Mouse (Mus musculus): ENCODE measurements around the gene Aqp5. TPM values are rescaled to one million over a fixed set of nuclear protein-coding genes. Genes with fewer than 3 reads are reported as not detected.

The Aqp5 gene
- polyA plus RNA-seq, 1 experiment from 2014 or later: 2.3 TPM

DNA sequence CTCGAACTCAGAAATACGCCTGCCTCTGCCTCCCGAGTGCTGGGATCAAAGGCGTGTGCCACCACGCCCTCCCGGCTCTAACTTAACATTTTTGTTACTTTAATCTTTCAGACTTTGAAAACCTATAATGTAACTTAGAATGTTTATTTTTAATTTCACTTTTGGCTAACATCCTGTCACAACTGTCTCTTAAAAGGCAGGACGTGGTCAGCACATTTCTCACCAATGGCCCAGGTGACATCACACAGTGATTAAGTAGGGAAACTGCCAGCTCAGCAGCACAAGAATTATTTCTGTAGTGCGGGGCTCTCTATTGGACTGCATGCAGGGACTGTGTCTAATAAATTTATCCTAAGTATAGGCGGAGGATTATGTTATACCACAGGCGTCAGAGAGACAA lies 53.2 kb downstream of the Aqp5 start:
- H3K4me1 ChIP-seq (replicated peaks): peaks cover 63% of the 10 kb centered on the region
- H3K27me3 ChIP-seq: no peaks in the 10 kb centered on the region
- ATAC-seq (ENCODE audit: low read depth): peak; percentile 32; the same call in 1 of the 2 replicates
- no peak overlapping the region for H3K9ac ChIP-seq
- H3K4me2 ChIP-seq: peak overlapping the region; percentile 6; the same call in 1 of the 2 replicates
- peak overlapping the region; percentile 85 for H3K27ac ChIP-seq (replicated peaks)
- peaks cover 16% of the 10 kb centered on the region for H3K36me3 ChIP-seq
- 60% methylated on average over 10 of the region's 10 CpGs for WGBS
- H3K4me3 ChIP-seq: no peak overlapping the region
- no peaks in the 10 kb centered on the region for H3K9me3 ChIP-seq

Other genes starting within 250 kb of the Aqp5 start
- 9.3 and 11.7 TPM in 2 replicates for gene Fmnl3, start 220.3 kb upstream of the Aqp5 start, polyA plus RNA-seq (2015; fragmentation: Nextera tagmentation; extraction: Ambion mirVana)
- 254 and 261 TPM in 2 replicates for gene Tmbim6, start 197.9 kb upstream of the Aqp5 start, polyA plus RNA-seq (2015; fragmentation: Nextera tagmentation; extraction: Ambion mirVana)
- gene Nckap5l, start 133.0 kb upstream of the Aqp5 start, polyA plus RNA-seq (2015; fragmentation: Nextera tagmentation; extraction: Ambion mirVana): 14.5 and 18.3 TPM in 2 replicates
- 19.6 and 21.4 TPM in 2 replicates for gene Bcdin3d, start 116.1 kb upstream of the Aqp5 start, polyA plus RNA-seq (2015; fragmentation: Nextera tagmentation; extraction: Ambion mirVana)
- 22.2 and 23.8 TPM in 2 replicates for gene Faim2, start 62.6 kb upstream of the Aqp5 start, polyA plus RNA-seq (2015; fragmentation: Nextera tagmentation; extraction: Ambion mirVana)
- gene Aqp2, start 11.7 kb upstream of the Aqp5 start, polyA plus RNA-seq (2015; fragmentation: Nextera tagmentation; extraction: Ambion mirVana): not detected in 2 replicates
- 3.5 and 3.6 TPM in 2 replicates for gene Aqp6, start 10.6 kb downstream of the Aqp5 start, polyA plus RNA-seq (2015; fragmentation: Nextera tagmentation; extraction: Ambion mirVana)
- 130 and 133 TPM in 2 replicates for gene Racgap1, start 60.9 kb downstream of the Aqp5 start, polyA plus RNA-seq (2015; fragmentation: Nextera tagmentation; extraction: Ambion mirVana)
- 76.0 and 77.8 TPM in 2 replicates for gene Asic1, start 79.6 kb downstream of the Aqp5 start, polyA plus RNA-seq (2015; fragmentation: Nextera tagmentation; extraction: Ambion mirVana)
- 117 and 134 TPM in 2 replicates for gene Smarcd1, start 111.3 kb downstream of the Aqp5 start, polyA plus RNA-seq (2015; fragmentation: Nextera tagmentation; extraction: Ambion mirVana)
- gene Gm17349, start 114.7 kb downstream of the Aqp5 start, polyA plus RNA-seq (2015; fragmentation: Nextera tagmentation; extraction: Ambion mirVana): not detected in 2 replicates
- 1.6 and 1.8 TPM in 2 replicates for gene Gpd1, start 126.7 kb downstream of the Aqp5 start, polyA plus RNA-seq (2015; fragmentation: Nextera tagmentation; extraction: Ambion mirVana)
- 170 and 181 TPM in 2 replicates for gene Cox14, start 134.8 kb downstream of the Aqp5 start, polyA plus RNA-seq (2015; fragmentation: Nextera tagmentation; extraction: Ambion mirVana)
- 77.2 and 77.6 TPM in 2 replicates for gene Cers5, start 182.1 kb downstream of the Aqp5 start, polyA plus RNA-seq (2015; fragmentation: Nextera tagmentation; extraction: Ambion mirVana)